Mouse (Mus musculus): Measurements from ENCODE around the gene Ripor3.

- TF ChIP-seq CTCF (IDR thresholded peaks at IDR 0.05) (0 out of 2 replicates have a peak, but pooled peaks have one; percentile 21), EP300 (IDR thresholded peaks at IDR 0.05) (no peak)
These were observed 39.9 kb upstream of the Ripor3 start for GRCm38 (mm10) chr2:168050000-168050942.

Data from lung, postnatal 0 days (tissue).